Mouse (Mus musculus) neural tube, embryonic 15.5 days (tissue): ENCODE results near the gene Gm21828. TPM values are rescaled to one million over a fixed set of nuclear protein-coding genes. Genes with fewer than 3 reads are reported as not detected.
"Not testable (repeated sequence)": the region's sequence is repeated elsewhere in the genome, so short reads cannot be mapped to it uniquely, and the experiment has no call there.

ENCODE experiments used
- ATAC-seq: fragments of 200-750 bp; cut with Nextera tagmentation; 2 replicates; pipeline ENCODE4 v1.8.0; 2017; ENCODE audit warnings: mild to moderate bottlenecking, moderate TSS enrichment, moderate library complexity; ENCODE audit not compliant: low FRiP score
- H3K27ac ChIP-seq: fragments of 300-500 bp; sonication (generic); replicated peaks from 2 replicates; pipeline ENCODE4 v1.5.1; 2015; ENCODE audit warnings: mild to moderate bottlenecking, inconsistent platforms
- H3K27me3 ChIP-seq: fragments of 300-500 bp; sonication (generic); replicated peaks from 2 replicates; pipeline ENCODE4 v1.6.1; 2015; ENCODE audit warnings: inconsistent platforms
- H3K36me3 ChIP-seq: fragments of 300-500 bp; sonication (generic); 2 replicates; pipeline ENCODE4 v1.6.1; 2015; ENCODE audit warnings: inconsistent platforms
- H3K4me1 ChIP-seq: fragments of 300-500 bp; sonication (generic); 2 replicates; pipeline ENCODE4 v1.6.1; 2015; ENCODE audit warnings: inconsistent platforms
- H3K4me2 ChIP-seq: fragments of 300-500 bp; sonication (generic); 2 replicates; pipeline ENCODE4 v1.6.1; 2015; ENCODE audit warnings: inconsistent platforms, mild to moderate bottlenecking, moderate library complexity
- H3K4me3 ChIP-seq: fragments of 300-500 bp; sonication (generic); replicated peaks from 2 replicates; pipeline ENCODE4 v1.5.1; 2015; ENCODE audit warnings: mild to moderate bottlenecking, inconsistent platforms
- H3K9ac ChIP-seq: fragments of 300-500 bp; sonication (generic); replicated peaks from 2 replicates; pipeline ENCODE4 v1.6.1; 2015; ENCODE audit warnings: mild to moderate bottlenecking, inconsistent platforms
- H3K9me3 ChIP-seq: fragments of 300-500 bp; sonication (generic); replicated peaks from 2 replicates; pipeline ENCODE4 v1.6.1; 2016; ENCODE audit warnings: inconsistent platforms
- WGBS: fragments of 180-500 bp; shearing (Covaris S2); methylation state at CpG from one replicate; pipeline ENCODE4 v1.1.7; 2015; ENCODE audit warnings: mixed read lengths; 5-methylcytosine and 5-hydroxymethylcytosine counted together
- polyA plus RNA-seq: library from polyadenylated mRNA; unstranded; fragments of >200 nt; fragmentation: Nextera tagmentation; extraction: Ambion mirVana; gene quantifications from 2 replicates; pipeline ENCODE4 v1.2.1, GENCODE M21; 2015

The Gm21828 gene
- polyA plus RNA-seq = not detected in 2 replicates

DNA sequence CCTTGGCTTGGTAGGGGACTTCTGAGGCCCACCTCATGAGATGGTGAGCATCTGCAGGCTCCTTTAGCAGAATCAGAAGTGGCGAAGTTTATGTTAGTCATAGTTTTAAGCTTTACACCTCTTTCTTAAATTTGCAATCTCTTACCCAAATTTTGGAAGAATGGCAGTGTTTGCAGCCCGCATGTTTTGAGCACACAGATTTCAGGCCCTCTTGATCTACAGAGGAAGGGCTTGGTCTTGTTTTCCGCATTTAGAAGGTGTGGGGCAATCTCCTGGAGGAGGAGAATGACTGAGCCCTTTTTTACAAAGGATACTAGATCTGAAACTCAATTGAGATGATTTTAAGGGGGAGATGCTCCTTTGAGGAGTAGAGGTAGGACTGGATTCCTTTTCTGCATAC, at the start of gene Gm21828:
Gene Gm21828, minus strand, starts transcription at position 101 of the 400 bp plus-strand sequence.
- not testable (repeated sequence) for H3K36me3 ChIP-seq, H3K9me3 ChIP-seq, H3K27me3 ChIP-seq, H3K9ac ChIP-seq, H3K4me2 ChIP-seq, H3K4me3 ChIP-seq, H3K4me1 ChIP-seq, ATAC-seq, H3K27ac ChIP-seq
- no CpG with 5 or more reads among the region's 3 CpGs for WGBS

DNA sequence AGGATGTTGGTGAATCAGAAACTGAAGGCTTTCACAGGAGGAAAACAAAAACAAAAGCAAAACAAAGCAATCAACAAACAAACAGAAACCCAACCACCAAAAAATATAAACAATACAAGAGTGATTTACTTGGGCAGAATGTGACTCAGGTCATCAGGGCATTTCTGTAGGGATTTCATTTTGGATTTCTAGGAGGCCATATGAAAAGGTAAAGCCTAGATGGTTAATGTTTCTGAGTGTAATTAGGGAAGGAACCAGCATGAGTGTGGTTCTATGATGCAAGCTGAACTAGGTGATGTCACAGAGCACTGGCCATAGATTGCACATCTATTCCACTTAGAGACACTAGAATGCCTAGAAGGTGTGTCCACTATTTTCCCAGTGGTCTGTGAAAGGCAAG, 28.4 kb upstream of the Gm21828 start, which contains the start of the genes Gm21440 and Gm21454:
Gene Gm21440, plus strand, starts transcription at position 301 of the 400 bp plus-strand sequence.
Gene Gm21454, plus strand, starts transcription at position 352 of the 400 bp plus-strand sequence.
- not testable (repeated sequence) for H3K4me3 ChIP-seq, H3K36me3 ChIP-seq, H3K27me3 ChIP-seq, ATAC-seq, H3K4me2 ChIP-seq, H3K9ac ChIP-seq, H3K4me1 ChIP-seq, H3K27ac ChIP-seq, H3K9me3 ChIP-seq

Other genes with a start within 250 kb of the Gm21828 start
- not detected in 2 replicates for gene Gm20807, start 181.0 kb downstream of the Gm21828 start, polyA plus RNA-seq
- not detected in 2 replicates for gene Gm21891, start 90.4 kb downstream of the Gm21828 start, polyA plus RNA-seq
- gene Gm21425, start 62.0 kb downstream of the Gm21828 start, polyA plus RNA-seq = not detected in 2 replicates
- gene Gm21440, start 28.5 kb upstream of the Gm21828 start, polyA plus RNA-seq = not detected in 2 replicates
- not detected in 2 replicates for gene Gm21454, start 28.5 kb upstream of the Gm21828 start, polyA plus RNA-seq
- gene Gm21725, start 125.1 kb upstream of the Gm21828 start, polyA plus RNA-seq = not detected in 2 replicates
- not detected in 2 replicates for gene Gm21866, start 241.7 kb upstream of the Gm21828 start, polyA plus RNA-seq